ENCODE assay signal across 9 mouse cellular contexts in genomic region chr1:37512961-37513431, GRCm38 (mm10). TPM values are rescaled to one million over a fixed set of nuclear protein-coding genes. Genes with fewer than 3 reads are reported as not detected.
DNase-seq lines count a peak whose midpoint lies in the region; ATAC-seq and TF ChIP-seq lines count a peak whose summit lies in the region.
"Had no signal": no experiment of that assay in that cellular context is flagged by ENCODE, and none has a peak within 500 bp of the region (broad histone marks: within the 10 kb centered on the region; RNA-seq: fewer than 3 reads in every experiment).

No protein-coding gene starts in this region.

- H3K4me3 ChIP-seq in forebrain, embryonic 15.5 days = no peak overlapping the region
- H3K4me3 ChIP-seq in forebrain, embryonic 13.5 days = no peak overlapping the region
- no peak overlapping the region for H3K4me3 ChIP-seq in layer of hippocampus, adult 2 months
- no peak overlapping the region for H3K4me3 ChIP-seq in embryonic facial prominence, embryonic 13.5 days
- no peak overlapping the region for H3K4me3 ChIP-seq in midbrain, embryonic 16.5 days (ENCODE audit: low read depth, low read length)

- no peak for DNase-seq in layer of hippocampus, adult 2 months (ENCODE audit: low spot score in 2 of 2)
- DNase-seq in layer of hippocampus, adult 9-10 months (ENCODE audit: low spot score) = no peak
- DNase-seq in left cerebral cortex, postnatal 10 days (ENCODE audit: extremely low spot score in 1 of 2, low spot score in 2 of 2) = no peak
- DNase-seq in thymus, postnatal 36 days = no peak
- DNase-seq: B cell, adult 2 months had no signal

- TF ChIP-seq CTCF in layer of hippocampus, adult 2 months (conservative IDR thresholded peaks at IDR 0.05) = no peak

- 42% methylated on average over 2 of the region's 2 CpGs for WGBS in forebrain, embryonic 15.5 days
- WGBS in forebrain, embryonic 13.5 days = 90% methylated on average over 2 of the region's 2 CpGs
- WGBS in embryonic facial prominence, embryonic 13.5 days = 59% methylated on average over 2 of the region's 2 CpGs
- 54% methylated on average over 2 of the region's 2 CpGs for WGBS in midbrain, embryonic 16.5 days

- no peak overlapping the region; the same call in 1 of the 2 replicates for H3K27ac ChIP-seq in forebrain, embryonic 15.5 days (replicated peaks)
- H3K27ac ChIP-seq in forebrain, embryonic 13.5 days = no peak overlapping the region
- H3K27ac ChIP-seq in layer of hippocampus, adult 2 months = peak overlapping the region; percentile 36; the same call in 1 of the 2 replicates
- peak overlapping the region; percentile 81 for H3K27ac ChIP-seq in embryonic facial prominence, embryonic 13.5 days
- peak overlapping the region; percentile 62 for H3K27ac ChIP-seq in midbrain, embryonic 16.5 days (ENCODE audit: low read length)

- no peak overlapping the region for H3K4me2 ChIP-seq in forebrain, embryonic 15.5 days (replicated peaks)
- H3K4me2 ChIP-seq in forebrain, embryonic 13.5 days = no peak overlapping the region
- peak overlapping the region; percentile 28 for H3K4me2 ChIP-seq in embryonic facial prominence, embryonic 13.5 days
- no peak overlapping the region for H3K4me2 ChIP-seq in midbrain, embryonic 16.5 days (ENCODE audit: low read length)

- ATAC-seq in forebrain, embryonic 15.5 days (replicated peaks) = peak; percentile 46
- no peak for ATAC-seq in forebrain, embryonic 13.5 days
- ATAC-seq in embryonic facial prominence, embryonic 13.5 days (ENCODE audit: insufficient number of reproducible peaks, insufficient read depth, low FRiP score, low TSS enrichment, low read depth) = no peak
- peak; percentile 61 for ATAC-seq in midbrain, embryonic 16.5 days

- no peaks in the 10 kb centered on the region for H3K36me3 ChIP-seq in forebrain, embryonic 15.5 days
- no peaks in the 10 kb centered on the region for H3K36me3 ChIP-seq in forebrain, embryonic 13.5 days (ENCODE audit: poor library complexity, severe bottlenecking)
- H3K36me3 ChIP-seq in embryonic facial prominence, embryonic 13.5 days = no peaks in the 10 kb centered on the region
- no peaks in the 10 kb centered on the region for H3K36me3 ChIP-seq in midbrain, embryonic 16.5 days (ENCODE audit: control insufficient read depth, insufficient read depth, low read length)

- no peak overlapping the region for H3K9ac ChIP-seq in forebrain, embryonic 15.5 days (replicated peaks)
- no peak overlapping the region for H3K9ac ChIP-seq in forebrain, embryonic 13.5 days
- H3K9ac ChIP-seq in embryonic facial prominence, embryonic 13.5 days = no peak overlapping the region
- no peak overlapping the region for H3K9ac ChIP-seq in midbrain, embryonic 16.5 days (ENCODE audit: low read depth, low read length)

- peaks cover 19% of the 10 kb centered on the region for H3K4me1 ChIP-seq in forebrain, embryonic 15.5 days
- peaks cover 16% of the 10 kb centered on the region for H3K4me1 ChIP-seq in forebrain, embryonic 13.5 days
- peaks cover 18% of the 10 kb centered on the region for H3K4me1 ChIP-seq in embryonic facial prominence, embryonic 13.5 days
- H3K4me1 ChIP-seq in midbrain, embryonic 16.5 days (ENCODE audit: control insufficient read depth, insufficient read depth, low read length) = peaks cover 22% of the 10 kb centered on the region

- H3K27me3 ChIP-seq in forebrain, embryonic 15.5 days = no peaks in the 10 kb centered on the region
- no peaks in the 10 kb centered on the region for H3K27me3 ChIP-seq in forebrain, embryonic 13.5 days
- H3K27me3 ChIP-seq in embryonic facial prominence, embryonic 13.5 days = no peaks in the 10 kb centered on the region
- no peaks in the 10 kb centered on the region for H3K27me3 ChIP-seq in midbrain, embryonic 16.5 days (ENCODE audit: control insufficient read depth, insufficient read depth, low read depth, low read length)

- H3K9me3 ChIP-seq in forebrain, embryonic 15.5 days = no peaks in the 10 kb centered on the region
- H3K9me3 ChIP-seq in forebrain, embryonic 13.5 days (replicated peaks) = no peaks in the 10 kb centered on the region
- H3K9me3 ChIP-seq in embryonic facial prominence, embryonic 13.5 days = no peaks in the 10 kb centered on the region
- H3K9me3 ChIP-seq in midbrain, embryonic 16.5 days (replicated peaks; ENCODE audit: control insufficient read depth, low read length, poor library complexity, severe bottlenecking) = no peaks in the 10 kb centered on the region

- intact Hi-C loops in left cerebral cortex, postnatal 10 days (cut with DNase I) = no loop called here

RNA-seq across cellular contexts. Expression of gene Mgat4a, which starts 27.8 kb away (rescaled TPM):
- polyA plus RNA-seq in forebrain, embryonic 15.5 days (2015; fragmentation: Nextera tagmentation; extraction: Ambion mirVana) = 6.2 and 7.2 TPM in 2 replicates
- 5.0 and 6.9 TPM in 2 replicates for polyA plus RNA-seq in forebrain, embryonic 13.5 days (2015; fragmentation: Nextera tagmentation; extraction: Ambion mirVana)
- 10 to 100 TPM; 30.4 to 32.7 TPM for total RNA-seq in layer of hippocampus, adult 2 months (2021)
- 4.0 and 5.4 TPM in 2 replicates for polyA plus RNA-seq in embryonic facial prominence, embryonic 13.5 days (2015; fragmentation: Nextera tagmentation; extraction: Ambion mirVana)
- 9.1 and 11.7 TPM in 2 replicates for polyA plus RNA-seq in midbrain, embryonic 16.5 days (2015; fragmentation: Nextera tagmentation; extraction: Ambion mirVana)
- 10 to 100 TPM; 28.9 to 29.6 TPM for total RNA-seq in left cerebral cortex, postnatal 10 days (2021)

Comparison
In these comparisons a context has a peak if more than half of its experiments do, and no peak if none do; other contexts are left out.
1. ATAC-seq: peak in forebrain, embryonic 15.5 days (single experiment) and midbrain, embryonic 16.5 days (single experiment); none in forebrain, embryonic 13.5 days (single experiment) and embryonic facial prominence, embryonic 13.5 days (single experiment).
2. H3K27ac ChIP-seq: peak in layer of hippocampus, adult 2 months (single experiment), embryonic facial prominence, embryonic 13.5 days (single experiment) and midbrain, embryonic 16.5 days (single experiment); none in forebrain, embryonic 15.5 days (single experiment) and forebrain, embryonic 13.5 days (single experiment).